Mouse (Mus musculus): Measurements from ENCODE around the gene Rbm6.
A peak's percentile ranks its signal among the peaks of the same experiment; 100 is the strongest.

GRCm38 (mm10) chr9:107738841-107739202 lies 134.2 kb downstream of the Rbm6 start:
- TF ChIP-seq CTCF (conservative IDR thresholded peaks at IDR 0.05; ENCODE audit: low read length), result peak; percentile 49
- no peak for TF ChIP-seq NANOG (IDR thresholded peaks at IDR 0.05; ENCODE audit: borderline replicate concordance, low read length)

All from E14TG2a.4 (cell line).